18 mouse cellular contexts compared by ENCODE assay signal in the genomic region with DNA sequence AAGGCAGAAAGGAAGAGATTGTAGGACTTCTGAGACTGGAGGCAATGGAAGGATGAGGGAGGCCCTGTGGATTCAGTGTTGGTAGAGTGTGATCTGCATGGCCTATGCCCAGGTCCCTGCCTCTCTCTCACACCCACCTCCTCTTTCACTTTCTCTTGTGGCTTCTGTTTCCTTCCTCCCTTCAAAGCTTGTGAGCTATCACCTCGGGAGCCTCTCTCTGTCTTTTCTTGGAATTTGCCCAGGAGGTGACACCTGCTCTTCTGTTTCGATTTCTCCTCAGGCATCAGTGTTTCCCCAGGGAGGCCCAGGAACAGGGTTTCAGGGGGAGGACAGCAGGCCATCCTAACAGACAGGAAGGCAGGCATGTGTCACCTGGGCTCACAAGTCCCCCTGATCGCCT. TPM values are rescaled to one million over a fixed set of nuclear protein-coding genes. Genes with fewer than 3 reads are reported as not detected.
DNase-seq lines count a peak whose midpoint lies in the region; ATAC-seq and TF ChIP-seq lines count a peak whose summit lies in the region.
"Had no signal": no experiment of that assay in that cellular context is flagged by ENCODE, and none has a peak within 500 bp of the region (broad histone marks: within the 10 kb centered on the region; RNA-seq: fewer than 3 reads in every experiment).

No protein-coding gene starts in this region.

- 9% methylated on average over 3 of the region's 3 CpGs for WGBS in spleen, adult 2 months
- WGBS in liver, embryonic 11.5 days = 56% methylated on average over 3 of the region's 3 CpGs

- no peaks in the 10 kb centered on the region for H3K36me3 ChIP-seq in spleen, adult 2 months (ENCODE audit: control insufficient read depth, insufficient read depth, low read length)
- no peaks in the 10 kb centered on the region for H3K36me3 ChIP-seq in liver, embryonic 11.5 days (ENCODE audit: control insufficient read depth, insufficient read depth, low read length)
- H3K36me3 ChIP-seq: heart, embryonic 13.5 days; hindbrain, embryonic 12.5 days; limb, embryonic 12.5 days; midbrain, embryonic 13.5 days had no signal

- no peak overlapping the region for H3K9ac ChIP-seq in liver, embryonic 11.5 days (ENCODE audit: low read depth, low read length)
- H3K9ac ChIP-seq: heart, embryonic 13.5 days; hindbrain, embryonic 12.5 days; limb, embryonic 12.5 days; midbrain, embryonic 13.5 days had no signal

- H3K27me3 ChIP-seq in spleen, adult 2 months (ENCODE audit: control insufficient read depth, insufficient read depth, low read length) = no peaks in the 10 kb centered on the region
- H3K27me3 ChIP-seq in liver, embryonic 11.5 days (replicated peaks; ENCODE audit: control insufficient read depth, insufficient read depth, low read length) = peaks cover 7% of the 10 kb centered on the region; the same call in 1 of the 2 replicates
- H3K27me3 ChIP-seq: hindbrain, embryonic 12.5 days; midbrain, embryonic 13.5 days had no signal

- ATAC-seq in common myeloid progenitor, adult 5-6 weeks (replicated peaks; ENCODE audit: low read depth, poor library complexity, severe bottlenecking) = peak; percentile 69
- no peak for ATAC-seq in liver, embryonic 11.5 days (replicated peaks; ENCODE audit: low FRiP score)
- ATAC-seq: midbrain, embryonic 13.5 days had no signal

- no peak for TF ChIP-seq POLR2A in spleen, adult 2 months (IDR thresholded peaks at IDR 0.05; ENCODE audit: low read depth, low read length)

- H3K4me2 ChIP-seq in liver, embryonic 11.5 days = no peak overlapping the region
- H3K4me2 ChIP-seq: heart, embryonic 13.5 days; hindbrain, embryonic 12.5 days; limb, embryonic 12.5 days; midbrain, embryonic 13.5 days had no signal

- H3K9me3 ChIP-seq in liver, embryonic 11.5 days (ENCODE audit: control insufficient read depth, low read length) = no peaks in the 10 kb centered on the region
- H3K9me3 ChIP-seq: heart, embryonic 13.5 days; hindbrain, embryonic 12.5 days; limb, embryonic 12.5 days; midbrain, embryonic 13.5 days had no signal

- H3K4me1 ChIP-seq in spleen, adult 2 months (ENCODE audit: control insufficient read depth, insufficient read depth, insufficient read length) = peaks cover 13% of the 10 kb centered on the region; the same call in 1 of the 2 replicates
- H3K4me1 ChIP-seq in liver, embryonic 11.5 days (replicated peaks; ENCODE audit: control insufficient read depth, insufficient read depth, low read length) = peaks cover 21% of the 10 kb centered on the region
- H3K4me1 ChIP-seq: hindbrain, embryonic 12.5 days; limb, embryonic 12.5 days; midbrain, embryonic 13.5 days had no signal

- peak; percentile 25 to 27 for DNase-seq in spleen, adult 2 months (ENCODE audit: low read depth in 1 of 2, low spot score in 2 of 2)
- no peak for DNase-seq in spleen, postnatal 14 days (ENCODE audit: low spot score in 2 of 2)
- peak; percentile 46 to 47 for DNase-seq in natural killer cell, adult 2 months (ENCODE audit: low spot score in 2 of 2)
- peak; percentile 41 for DNase-seq in thymus, postnatal 4 days
- no peak for DNase-seq in layer of hippocampus, postnatal 14 days (ENCODE audit: low spot score in 2 of 2)
- no peak for DNase-seq in adrenal gland, postnatal 14 days
- DNase-seq in liver, embryonic 11.5 days (ENCODE audit: low spot score) = no peak
- DNase-seq: gastrocnemius, postnatal 14 days; kidney, adult 18-20 months; kidney, postnatal 4 days had no signal

- H3K4me3 ChIP-seq in spleen, adult 2 months (ENCODE audit: extremely low read depth, insufficient read depth, insufficient read length) = no peak overlapping the region
- no peak overlapping the region for H3K4me3 ChIP-seq in liver, embryonic 11.5 days (ENCODE audit: low read depth, low read length)
- H3K4me3 ChIP-seq: heart, embryonic 13.5 days; hindbrain, embryonic 12.5 days; limb, embryonic 12.5 days; midbrain, embryonic 13.5 days; myocyte had no signal

- peak overlapping the region; percentile 16 for H3K27ac ChIP-seq in spleen, adult 2 months (ENCODE audit: insufficient read depth, low read length)
- no peak overlapping the region for H3K27ac ChIP-seq in liver, embryonic 11.5 days (ENCODE audit: low read depth, low read length)
- H3K27ac ChIP-seq: heart, embryonic 13.5 days; hindbrain, embryonic 12.5 days; limb, embryonic 12.5 days; midbrain, embryonic 13.5 days had no signal

- TF ChIP-seq CTCF in spleen, adult 2 months (IDR thresholded peaks at IDR 0.05; ENCODE audit: extremely low read depth, insufficient read depth, insufficient read length, insufficient replicate concordance) = no peak

RNA-seq across cellular contexts. Expression of a gene that starts 31.9 kb away (rescaled TPM):
- polyA plus RNA-seq in spleen, adult 2 months (2012; rRNA removed) = 0.95 and 1.6 TPM in 2 replicates
- total RNA-seq in common myeloid progenitor, adult 5-6 weeks (2017) = 0.63 and 1.1 TPM in 2 replicates
- total RNA-seq in layer of hippocampus, postnatal 14 days (2021) = under 1 TPM; 0.69 to 0.78 TPM
- 0.44 and 0.90 TPM in 2 replicates for total RNA-seq in adrenal gland, postnatal 14 days (2021)
- polyA plus RNA-seq in liver, embryonic 11.5 days (2014; fragmentation: Nextera tagmentation; extraction: Ambion mirVana) = 0.06 TPM in 1 of 2 replicates, not detected in the other
- polyA plus RNA-seq: hindbrain, embryonic 12.5 days; liver, embryonic 16.5 days had no signal

RNA-seq across cellular contexts. Expression of a gene that starts 53.1 kb away (rescaled TPM):
- polyA plus RNA-seq in spleen, adult 2 months (2012; rRNA removed) = 3.3 and 3.7 TPM in 2 replicates
- total RNA-seq in common myeloid progenitor, adult 5-6 weeks (2017) = 15.7 and 16.1 TPM in 2 replicates
- not detected for total RNA-seq in layer of hippocampus, postnatal 14 days (2021)
- 0.41 TPM in 1 of 2 replicates, not detected in the other for total RNA-seq in adrenal gland, postnatal 14 days (2021)
- polyA plus RNA-seq in liver, embryonic 11.5 days (2014; fragmentation: Nextera tagmentation; extraction: Ambion mirVana) = 0.32 and 0.33 TPM in 2 replicates
- total RNA-seq: gastrocnemius, postnatal 14 days had no signal
- polyA plus RNA-seq: embryonic facial prominence, embryonic 11.5 days; heart, embryonic 13.5 days; hindbrain, embryonic 12.5 days; limb, embryonic 12.5 days; midbrain, embryonic 13.5 days; myocyte had no signal

Comparison
In these comparisons a context has a peak if more than half of its experiments do, and no peak if none do; other contexts are left out.
1. DNase-seq: peak in spleen, adult 2 months (2 of 2), natural killer cell, adult 2 months (2 of 2) and thymus, postnatal 4 days (single experiment); none in spleen, postnatal 14 days (0 of 2), layer of hippocampus, postnatal 14 days (0 of 2), adrenal gland, postnatal 14 days (single experiment) and liver, embryonic 11.5 days (single experiment).
2. RNA of a gene that starts 53.1 kb away (total RNA-seq): 15.7 to 16.1 TPM in common myeloid progenitor, adult 5-6 weeks; not detected in layer of hippocampus, postnatal 14 days and 0.41 TPM in adrenal gland, postnatal 14 days; every median in the first group is over 10 times any median in the second.